Mouse (Mus musculus) embryonic facial prominence, embryonic 14.5 days (tissue): ENCODE results near the gene Atrnl1. TPM values are rescaled to one million over a fixed set of nuclear protein-coding genes. Genes with fewer than 3 reads are reported as not detected.

Experiments used
- ATAC-seq: fragments of 200-750 bp; cut with Nextera tagmentation; 2 replicates; pipeline ENCODE4 v1.8.0; 2017; ENCODE audit warnings: low read depth, moderate number of reproducible peaks, moderate TSS enrichment
- DNase-seq: peaks from one replicate; pipeline ENCODE4 v3.0.0-alpha.2; 2015; ENCODE audit warnings: low spot score
- H3K27ac ChIP-seq: fragments of 300-500 bp; sonication (generic); replicated peaks from 2 replicates; pipeline ENCODE4 v1.5.1; 2014; ENCODE audit warnings: low read depth, mild to moderate bottlenecking, low read length, moderate library complexity
- H3K27me3 ChIP-seq: fragments of 300-500 bp; sonication (generic); replicated peaks from 2 replicates; pipeline ENCODE4 v1.6.1; 2014; ENCODE audit warnings: low read length; ENCODE audit not compliant: control insufficient read depth, insufficient read depth
- H3K36me3 ChIP-seq: fragments of 300-500 bp; sonication (generic); 2 replicates; pipeline ENCODE4 v1.6.1; 2014; ENCODE audit warnings: low read length, mixed read lengths; ENCODE audit not compliant: control insufficient read depth, insufficient read depth
- H3K4me1 ChIP-seq: fragments of 300-500 bp; sonication (generic); 2 replicates; pipeline ENCODE4 v1.6.1; 2014; ENCODE audit warnings: antibody characterized with exemption, low read length; ENCODE audit not compliant: control insufficient read depth, insufficient read depth
- H3K4me2 ChIP-seq: fragments of 300-500 bp; sonication (generic); 2 replicates; pipeline ENCODE4 v1.6.1; 2014; ENCODE audit warnings: low read depth, mild to moderate bottlenecking, low read length, moderate library complexity, mixed read lengths
- H3K4me3 ChIP-seq: fragments of 300-500 bp; sonication (generic); 2 replicates; pipeline ENCODE4 v1.5.1; 2014; ENCODE audit warnings: low read depth, mild to moderate bottlenecking, low read length
- H3K9ac ChIP-seq: fragments of 300-500 bp; sonication (generic); 2 replicates; pipeline ENCODE4 v1.6.1; 2014; ENCODE audit warnings: low read depth, mild to moderate bottlenecking, low read length, moderate library complexity, mixed read lengths
- H3K9me3 ChIP-seq: fragments of 300-500 bp; sonication (generic); 2 replicates; pipeline ENCODE4 v1.6.1; 2016; ENCODE audit warnings: low read length; ENCODE audit not compliant: control insufficient read depth
- WGBS: fragments of 180-500 bp; shearing (Covaris S2); extraction: QIAGEN DNeasy Blood & Tissue Kit; methylation state at CpG from one replicate; pipeline ENCODE4 v1.1.7; 2014; 5-methylcytosine and 5-hydroxymethylcytosine counted together
- microRNA-seq: library from miRNA; unstranded; fragments of <30 nt; microRNA quantifications from one replicate; pipeline ENCODE4, GENCODE M21; 2016; ENCODE audit warnings: borderline number of aligned reads
- polyA plus RNA-seq: library from polyadenylated mRNA; unstranded; fragments of >200 nt; fragmentation: Nextera tagmentation; extraction: Ambion mirVana; gene quantifications from 2 replicates; pipeline ENCODE4 v1.2.1, GENCODE M21; 2014

The Atrnl1 gene
- polyA plus RNA-seq, 1 experiment from 2014 or later, result 7.2 TPM

DNA sequence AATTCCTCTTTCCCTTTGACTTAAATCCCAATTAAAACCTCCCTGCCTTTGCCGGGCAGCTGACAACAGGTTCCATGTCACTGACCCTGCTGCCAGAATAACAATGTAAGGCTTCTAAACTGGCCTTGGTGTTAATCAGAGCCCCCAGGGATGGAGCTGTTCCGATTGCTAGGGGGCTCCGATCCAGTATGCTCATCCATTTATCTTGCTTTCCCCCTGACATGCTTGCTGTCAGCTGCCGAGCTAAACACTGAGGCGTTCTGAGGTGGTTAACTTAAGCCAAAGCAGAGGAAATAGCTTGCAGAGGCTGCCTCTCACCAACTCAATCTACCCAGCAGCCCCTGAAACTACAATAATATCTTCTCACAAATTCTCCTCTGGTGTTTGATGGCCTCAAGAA lies 569.9 kb downstream of the Atrnl1 start:
- Histone ChIP-seq H3K27ac (no peak overlapping the region), H3K4me3 (no peak overlapping the region), H3K4me2 (no peak overlapping the region; the same call in 1 of the 2 replicates), H3K27me3 (peaks cover 6% of the 10 kb centered on the region; the same call in 1 of the 2 replicates), H3K9me3 (no peaks in the 10 kb centered on the region), H3K9ac (no peak overlapping the region), H3K4me1 (0 out of 2 replicates have a peak, but pooled peaks cover 6% of the 10 kb centered on the region), H3K36me3 (no peaks in the 10 kb centered on the region)
- DNase-seq (peak; percentile 16), ATAC-seq (no peak)
- 5% methylated on average over 5 of the region's 5 CpGs for WGBS

Small RNA genes within 50 kb of the gene (microRNA-seq; reads per million reads assigned to microRNA genes)
- gene Mir5623, result 0.83 reads per million

Other genes with a start within 250 kb of the Atrnl1 start
- gene Trub1, start 158.1 kb upstream of the Atrnl1 start, polyA plus RNA-seq, result 19.8 and 22.6 TPM in 2 replicates